Mouse (Mus musculus): ENCODE data around the gene Tmem201. TPM values are rescaled to one million over a fixed set of nuclear protein-coding genes. Genes with fewer than 3 reads are reported as not detected.

The Tmem201 gene
- total RNA-seq, 2 experiments from 2014 or later: 69.7 to 78.3 TPM

- no peak for DNase-seq (ENCODE audit: low spot score in 2 of 2)
- Histone ChIP-seq H3K4me3 (no peak overlapping the region), H3K27ac (no peak overlapping the region)
- TF ChIP-seq CTCF (conservative IDR thresholded peaks at IDR 0.05): no peak
Measured at GRCm38 (mm10) chr4:149679056-149679770, 58.6 kb downstream of the Tmem201 start.

- no peak overlapping the region for H3K4me3 ChIP-seq
- no peak for DNase-seq (ENCODE audit: low spot score in 2 of 2)
- no peak overlapping the region for H3K27ac ChIP-seq
- no peak for TF ChIP-seq CTCF (conservative IDR thresholded peaks at IDR 0.05)
Measured at GRCm38 (mm10) chr4:149678006-149678405, 59.8 kb downstream of the Tmem201 start.

GRCm38 (mm10) chr4:149675378-149676261, 62.2 kb downstream of the Tmem201 start:
- peak overlapping the region; percentile 79 for H3K27ac ChIP-seq

GRCm38 (mm10) chr4:149674814-149675377, 62.9 kb downstream of the Tmem201 start:
- peak overlapping the region; percentile 79; the same call in 1 of the 2 replicates for H3K27ac ChIP-seq

More at GRCm38 (mm10) chr4:149675378-149676261, 62.2 kb downstream of the Tmem201 start:
- DNase-seq (ENCODE audit: low spot score in 2 of 2): peak; percentile 53 to 76
- TF ChIP-seq CTCF (conservative IDR thresholded peaks at IDR 0.05): no peak
- H3K4me3 ChIP-seq: peak overlapping the region; percentile 78

GRCm38 (mm10) chr4:149672747-149673146, 65.1 kb downstream of the Tmem201 start:
- H3K27ac ChIP-seq: no peak overlapping the region
- no peak overlapping the region for H3K4me3 ChIP-seq
- no peak for TF ChIP-seq CTCF (conservative IDR thresholded peaks at IDR 0.05)
- no peak for DNase-seq (ENCODE audit: low spot score in 2 of 2)

More at GRCm38 (mm10) chr4:149674814-149675377, 62.9 kb downstream of the Tmem201 start:
- peak overlapping the region; percentile 78 for H3K4me3 ChIP-seq
- no peak for DNase-seq (ENCODE audit: low spot score in 2 of 2)
- TF ChIP-seq CTCF (conservative IDR thresholded peaks at IDR 0.05): no peak

- DNase-seq (ENCODE audit: low spot score in 2 of 2): no peak
- no peak for TF ChIP-seq CTCF (conservative IDR thresholded peaks at IDR 0.05)
- Histone ChIP-seq H3K4me3 (no peak overlapping the region), H3K27ac (no peak overlapping the region)
Measured at GRCm38 (mm10) chr4:149671175-149671574, 66.7 kb downstream of the Tmem201 start.

GRCm38 (mm10) chr4:149665692-149666090, 72.2 kb downstream of the Tmem201 start:
- Histone ChIP-seq H3K4me3 (no peak overlapping the region), H3K27ac (no peak overlapping the region)
- TF ChIP-seq CTCF (conservative IDR thresholded peaks at IDR 0.05): no peak
- no peak for DNase-seq (ENCODE audit: low spot score in 2 of 2)

Other genes with a start within 250 kb of the Tmem201 start
- 10 to 100 TPM; 32.2 to 34.4 TPM for gene Ctnnbip1, start 219.8 kb downstream of the Tmem201 start, total RNA-seq (2021)
- 100 to 1,000 TPM; 748 to 817 TPM for gene Clstn1, start 151.6 kb downstream of the Tmem201 start, total RNA-seq (2021)
- gene Pik3cd, start 35.5 kb downstream of the Tmem201 start, total RNA-seq (2021): 10 to 100 TPM; 19.6 to 23.5 TPM
- gene Slc25a33, start 36.2 kb upstream of the Tmem201 start, total RNA-seq (2021): 10 to 100 TPM; 35.6 to 35.8 TPM
- gene Spsb1, start 217.0 kb upstream of the Tmem201 start, total RNA-seq (2021): 10 to 100 TPM; 30.3 to 33.3 TPM

Data from layer of hippocampus, adult 2 months (tissue).